Mouse (Mus musculus): ENCODE results near the gene Aoc3. TPM values are rescaled to one million over a fixed set of nuclear protein-coding genes. Genes with fewer than 3 reads are reported as not detected.
"Not testable (repeated sequence)": the region's sequence is repeated elsewhere in the genome, so short reads cannot be mapped to it uniquely, and the experiment has no call there.

Gene Aoc3
- polyA plus RNA-seq, 1 experiment from 2014 or later = not detected

- no peak for ATAC-seq (ENCODE audit: low FRiP score, low read depth)
- WGBS = 79% methylated on average over 3 of the region's 3 CpGs
- no peaks in the 10 kb centered on the region for H3K9me3 ChIP-seq
- H3K4me3 ChIP-seq = no peak overlapping the region
- no peak overlapping the region for H3K4me2 ChIP-seq (replicated peaks)
- no peak overlapping the region for H3K27ac ChIP-seq
- 0 out of 2 replicates have a peak, but pooled peaks cover 5% of the 10 kb centered on the region for H3K27me3 ChIP-seq (replicated peaks)
- no peaks in the 10 kb centered on the region for H3K36me3 ChIP-seq
- peaks cover 7% of the 10 kb centered on the region for H3K4me1 ChIP-seq
- H3K9ac ChIP-seq = no peak overlapping the region
These were observed 18.3 kb upstream of the Aoc3 start for GRCm38 (mm10) chr11:101312150-101312549.

- Histone ChIP-seq H3K9ac (no peak overlapping the region), H3K4me1 (peaks cover 17% of the 10 kb centered on the region), H3K27ac (no peak overlapping the region), H3K4me3 (no peak overlapping the region), H3K4me2 (replicated peaks) (no peak overlapping the region), H3K27me3 (replicated peaks) (no peaks in the 10 kb centered on the region), H3K9me3 (no peaks in the 10 kb centered on the region), H3K36me3 (peaks cover 18% of the 10 kb centered on the region)
- ATAC-seq (ENCODE audit: low FRiP score, low read depth) = no peak
- 95% methylated on average over 1 of the region's 1 CpGs for WGBS
These were observed 15.8 kb upstream of the Aoc3 start for GRCm38 (mm10) chr11:101314567-101314966.

- Histone ChIP-seq H3K4me2 (replicated peaks) (peak overlapping the region; percentile 99), H3K4me1 (peaks cover 17% of the 10 kb centered on the region), H3K27ac (no peak overlapping the region), H3K4me3 (peak overlapping the region; percentile 72), H3K9me3 (no peaks in the 10 kb centered on the region), H3K27me3 (replicated peaks) (no peaks in the 10 kb centered on the region), H3K9ac (peak overlapping the region; percentile 74), H3K36me3 (peaks cover 24% of the 10 kb centered on the region)
- 80% methylated on average over 8 of the region's 8 CpGs for WGBS
- ATAC-seq (ENCODE audit: low FRiP score, low read depth) = no peak
These were observed 15.2 kb upstream of the Aoc3 start for GRCm38 (mm10) chr11:101315082-101315650.

GRCm38 (mm10) chr11:101315665-101316500, 14.5 kb upstream of the Aoc3 start, which contains the start of gene Psme3:
Gene Psme3, plus strand, starts transcription at chr11:101316213.
- Histone ChIP-seq H3K9ac (peak within 1 kb of the TSS; percentile 74), H3K27ac (peak within 1 kb of the TSS; percentile 63; the same call in 1 of the 2 replicates), H3K4me1 (peaks cover 17% of the 10 kb centered on the region), H3K4me2 (replicated peaks) (peak within 1 kb of the TSS; percentile 99), H3K27me3 (replicated peaks) (no peaks in the 10 kb centered on the region), H3K36me3 (peaks cover 31% of the 10 kb centered on the region), H3K9me3 (no peaks in the 10 kb centered on the region), H3K4me3 (peak within 1 kb of the TSS; percentile 72)
- peak; percentile 93 for ATAC-seq (ENCODE audit: low FRiP score, low read depth)
- WGBS = under 1% methylated on average over 60 of the region's 62 CpGs

GRCm38 (mm10) chr11:101316501-101316917, 13.9 kb upstream of the Aoc3 start:
- H3K9me3 ChIP-seq = no peaks in the 10 kb centered on the region
- H3K4me1 ChIP-seq = peaks cover 17% of the 10 kb centered on the region
- WGBS = under 1% methylated on average over 17 of the region's 17 CpGs
- ATAC-seq (ENCODE audit: low FRiP score, low read depth) = peak; percentile 72
- H3K36me3 ChIP-seq = peaks cover 38% of the 10 kb centered on the region
- H3K27ac ChIP-seq = no peak overlapping the region
- H3K4me2 ChIP-seq (replicated peaks) = peak overlapping the region; percentile 99
- peak overlapping the region; percentile 72 for H3K4me3 ChIP-seq
- H3K27me3 ChIP-seq (replicated peaks) = no peaks in the 10 kb centered on the region
- peak overlapping the region; percentile 74 for H3K9ac ChIP-seq

GRCm38 (mm10) chr11:101323609-101324008, 6.8 kb upstream of the Aoc3 start:
- WGBS = 20% methylated on average over 4 of the region's 4 CpGs
- H3K9me3 ChIP-seq = no peaks in the 10 kb centered on the region
- ATAC-seq (ENCODE audit: low FRiP score, low read depth) = no peak
- H3K36me3 ChIP-seq = peaks cover 75% of the 10 kb centered on the region
- H3K4me1 ChIP-seq = no peaks in the 10 kb centered on the region
- H3K4me2 ChIP-seq (replicated peaks) = no peak overlapping the region
- H3K27me3 ChIP-seq (replicated peaks) = no peaks in the 10 kb centered on the region
- H3K9ac ChIP-seq = no peak overlapping the region
- H3K27ac ChIP-seq = no peak overlapping the region
- no peak overlapping the region for H3K4me3 ChIP-seq

GRCm38 (mm10) chr11:101324763-101325162, 5.6 kb upstream of the Aoc3 start, which contains the start of gene Aoc2:
Gene Aoc2, plus strand, starts transcription at chr11:101325063.
- H3K27me3 ChIP-seq (replicated peaks) = no peaks in the 10 kb centered on the region
- H3K4me2 ChIP-seq (replicated peaks) = no peak within 1 kb of the TSS
- ATAC-seq (ENCODE audit: low FRiP score, low read depth) = no peak
- WGBS = 97% methylated on average over 5 of the region's 5 CpGs
- no peaks in the 10 kb centered on the region for H3K9me3 ChIP-seq
- H3K4me1 ChIP-seq = no peaks in the 10 kb centered on the region
- no peak within 1 kb of the TSS for H3K27ac ChIP-seq
- H3K36me3 ChIP-seq = peaks cover 63% of the 10 kb centered on the region
- H3K4me3 ChIP-seq = no peak within 1 kb of the TSS
- no peak within 1 kb of the TSS for H3K9ac ChIP-seq

- H3K27ac ChIP-seq; H3K9me3 ChIP-seq; ATAC-seq (ENCODE audit: low FRiP score, low read depth); H3K9ac ChIP-seq; H3K4me3 ChIP-seq; H3K27me3 ChIP-seq (replicated peaks); H3K4me1 ChIP-seq; H3K4me2 ChIP-seq (replicated peaks): not testable (repeated sequence)
- 95% methylated on average over 11 of the region's 11 CpGs for WGBS
- peaks cover 59% of the 10 kb centered on the region for H3K36me3 ChIP-seq
These were observed 5.2 kb upstream of the Aoc3 start for GRCm38 (mm10) chr11:101325201-101325600.

GRCm38 (mm10) chr11:101326147-101326546, 4.3 kb upstream of the Aoc3 start:
- Histone ChIP-seq H3K4me3 (no peak overlapping the region), H3K4me1 (no peaks in the 10 kb centered on the region), H3K9ac (no peak overlapping the region), H3K27ac (no peak overlapping the region), H3K36me3 (peaks cover 49% of the 10 kb centered on the region), H3K27me3 (replicated peaks) (no peaks in the 10 kb centered on the region), H3K4me2 (replicated peaks) (no peak overlapping the region), H3K9me3 (no peaks in the 10 kb centered on the region)
- WGBS = 85% methylated on average over 11 of the region's 11 CpGs
- no peak for ATAC-seq (ENCODE audit: low FRiP score, low read depth)

- Histone ChIP-seq H3K27me3 (replicated peaks) (no peaks in the 10 kb centered on the region), H3K36me3 (peaks cover 38% of the 10 kb centered on the region), H3K4me1 (no peaks in the 10 kb centered on the region), H3K27ac (no peak overlapping the region), H3K9me3 (no peaks in the 10 kb centered on the region), H3K4me3 (no peak overlapping the region), H3K4me2 (replicated peaks) (no peak overlapping the region), H3K9ac (no peak overlapping the region)
- 55% methylated on average over 3 of the region's 3 CpGs for WGBS
- no peak for ATAC-seq (ENCODE audit: low FRiP score, low read depth)
These were observed 3.1 kb upstream of the Aoc3 start for GRCm38 (mm10) chr11:101327311-101327710.

- ATAC-seq (ENCODE audit: low FRiP score, low read depth) = no peak
- H3K36me3 ChIP-seq = peaks cover 20% of the 10 kb centered on the region
- H3K9me3 ChIP-seq = no peaks in the 10 kb centered on the region
- H3K9ac ChIP-seq = no peak overlapping the region
- no peak overlapping the region for H3K27ac ChIP-seq
- peaks cover 5% of the 10 kb centered on the region for H3K4me1 ChIP-seq
- no peak overlapping the region for H3K4me3 ChIP-seq
- no peak overlapping the region for H3K4me2 ChIP-seq (replicated peaks)
- 82% methylated on average over 6 of the region's 6 CpGs for WGBS
- no peaks in the 10 kb centered on the region for H3K27me3 ChIP-seq (replicated peaks)
These were observed 1.3 kb upstream of the Aoc3 start for GRCm38 (mm10) chr11:101328941-101329635.

GRCm38 (mm10) chr11:101330961-101331360, 556 bp downstream of the Aoc3 start:
- peaks cover 10% of the 10 kb centered on the region for H3K4me1 ChIP-seq
- H3K27me3 ChIP-seq (replicated peaks); H3K9ac ChIP-seq; H3K9me3 ChIP-seq; ATAC-seq (ENCODE audit: low FRiP score, low read depth); H3K4me3 ChIP-seq; H3K4me2 ChIP-seq (replicated peaks); H3K36me3 ChIP-seq; H3K27ac ChIP-seq: not testable (repeated sequence)
- WGBS = 81% methylated on average over 6 of the region's 6 CpGs

All from neural tube, embryonic 12.5 days (tissue).